Mouse (Mus musculus): ENCODE measurements around the gene Slc39a11.
A peak's percentile ranks its signal among the peaks of the same experiment; 100 is the strongest.

Gene Slc39a11

DNA sequence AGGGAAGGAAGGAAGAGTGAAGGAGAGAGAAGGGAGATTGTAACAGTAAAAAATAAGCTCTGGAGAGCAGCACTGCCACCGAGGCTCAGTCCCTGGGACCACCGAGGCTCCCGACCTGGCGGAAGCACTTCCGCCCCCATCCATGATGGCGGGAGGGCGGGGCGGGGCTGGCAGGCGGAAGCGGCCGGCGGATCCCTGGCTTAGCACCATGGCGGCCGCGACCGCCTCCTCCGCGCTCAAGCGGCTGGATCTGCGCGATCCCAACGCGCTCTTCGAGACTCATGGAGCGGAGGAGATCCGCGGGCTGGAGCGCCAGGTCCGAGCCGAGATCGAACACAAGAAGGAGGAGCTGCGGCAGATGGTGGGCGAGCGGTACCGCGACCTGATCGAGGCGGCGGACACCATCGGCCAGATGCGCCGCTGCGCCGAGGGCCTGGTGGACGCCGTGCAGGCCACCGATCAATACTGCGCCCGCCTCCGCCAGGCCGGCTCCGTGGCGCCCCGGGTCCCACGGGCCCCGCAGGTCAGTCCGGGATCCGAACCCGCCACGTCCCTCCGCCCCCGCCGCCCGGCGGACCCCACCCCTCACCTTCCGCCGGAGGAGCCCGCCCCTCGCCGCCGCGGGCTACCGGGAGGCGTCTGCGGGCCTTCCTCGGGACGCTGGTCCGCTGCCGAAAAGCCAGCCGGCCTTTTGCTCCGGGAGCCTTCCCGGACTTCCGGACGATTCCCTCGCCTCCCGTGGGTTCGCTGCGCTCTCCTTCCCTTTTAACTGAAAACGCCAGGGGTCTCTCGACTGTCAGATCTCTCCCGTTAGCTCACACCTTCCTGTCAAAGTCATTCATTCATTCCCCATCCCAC, at the start of gene Slc39a11:
TSS of gene Slc39a11 (minus strand) at position 727 of the 858 bp plus-strand sequence.
- DNase-seq (ENCODE audit: low spot score in 2 of 2), result peak in 1 of 2 experiments; percentile 61

DNA sequence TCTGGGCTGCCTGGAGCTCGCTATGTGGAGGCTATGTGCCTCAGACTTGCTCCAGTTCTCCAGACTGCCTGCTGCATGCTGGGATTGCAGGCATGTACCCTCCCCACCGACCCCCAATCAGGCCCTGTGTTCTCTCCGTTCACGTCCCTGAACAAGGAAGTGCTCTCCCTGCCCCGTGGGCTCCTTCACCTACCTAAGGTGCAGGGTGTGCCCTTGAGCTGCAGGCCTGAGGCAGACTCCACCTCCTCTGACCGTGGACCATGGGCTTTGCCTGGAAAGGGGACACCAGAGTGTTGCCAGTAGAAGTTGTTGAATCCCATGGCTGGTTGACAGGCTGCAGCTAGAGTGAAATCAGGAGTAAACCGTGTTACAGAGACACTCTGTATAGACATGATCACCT, 49.8 kb upstream of the Slc39a11 start:
- DNase-seq (ENCODE audit: low spot score in 2 of 2), result no peak

DNA sequence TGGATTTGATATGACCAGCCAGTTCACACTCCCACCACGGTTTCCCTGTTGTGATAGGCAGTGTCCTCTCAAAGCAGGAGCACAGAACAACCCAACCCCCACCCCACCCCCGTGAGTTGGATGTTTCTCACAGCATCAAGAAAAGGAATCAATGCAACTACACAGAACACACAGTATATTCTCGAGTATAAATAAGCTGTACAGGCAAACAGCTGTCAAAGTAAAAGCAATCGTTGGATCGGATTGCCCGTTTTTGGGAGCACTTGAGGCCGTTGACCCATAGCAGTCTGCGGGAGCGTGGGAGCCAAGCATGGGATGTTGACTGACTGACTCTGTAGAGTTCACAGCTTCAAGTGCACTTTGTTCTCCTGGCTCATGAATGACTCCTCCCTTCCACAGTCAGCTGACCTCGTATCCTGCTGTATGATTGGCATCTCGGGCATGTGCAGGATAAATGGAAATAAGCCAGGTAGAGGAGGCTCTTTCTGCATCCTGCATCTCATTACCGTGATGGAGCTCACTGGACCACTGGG, 48.2 kb upstream of the Slc39a11 start:
- no peak for DNase-seq (ENCODE audit: low spot score in 2 of 2)

DNA sequence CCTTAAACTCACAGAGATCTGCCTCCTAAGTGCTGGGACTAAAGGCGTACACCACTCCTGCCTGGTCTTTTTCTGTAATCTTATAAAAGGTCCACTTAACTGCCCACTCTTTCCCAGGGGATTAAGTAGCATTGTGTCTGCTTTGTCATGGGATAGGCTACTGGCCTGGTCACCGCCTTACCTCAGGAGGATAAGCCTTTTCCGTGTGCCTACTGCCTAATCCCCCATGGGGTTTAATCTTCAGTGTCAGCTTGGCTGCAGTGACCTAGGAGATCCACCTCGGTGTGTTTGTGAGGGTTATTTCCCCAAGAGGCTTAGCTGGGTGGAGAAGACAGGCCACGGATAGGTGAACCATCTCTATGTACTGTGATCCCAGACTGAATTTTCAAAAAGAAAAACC, 47.7 kb upstream of the Slc39a11 start:
- DNase-seq (ENCODE audit: low spot score in 2 of 2), result no peak

DNA sequence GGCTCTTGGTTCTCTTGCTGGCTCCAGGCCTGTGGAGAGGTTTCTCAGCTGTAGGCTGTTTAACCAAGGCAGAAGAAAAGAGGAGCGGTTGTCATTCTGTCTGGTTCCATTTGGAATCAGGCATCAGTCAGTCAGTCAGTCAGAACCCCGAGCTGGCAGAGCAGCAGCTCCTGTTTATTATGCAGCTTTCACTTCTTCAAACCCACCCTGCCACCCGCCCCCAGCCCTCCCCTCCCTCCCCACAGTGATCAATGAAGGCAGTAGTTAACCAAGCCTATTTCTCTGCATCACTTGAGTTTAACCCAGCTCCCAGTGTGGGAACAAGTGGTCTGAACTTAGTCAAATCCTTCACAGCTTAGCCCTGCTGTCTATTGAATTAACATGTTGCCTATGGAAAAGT, 42.0 kb upstream of the Slc39a11 start:
- no peak for DNase-seq (ENCODE audit: low spot score in 2 of 2)

DNA sequence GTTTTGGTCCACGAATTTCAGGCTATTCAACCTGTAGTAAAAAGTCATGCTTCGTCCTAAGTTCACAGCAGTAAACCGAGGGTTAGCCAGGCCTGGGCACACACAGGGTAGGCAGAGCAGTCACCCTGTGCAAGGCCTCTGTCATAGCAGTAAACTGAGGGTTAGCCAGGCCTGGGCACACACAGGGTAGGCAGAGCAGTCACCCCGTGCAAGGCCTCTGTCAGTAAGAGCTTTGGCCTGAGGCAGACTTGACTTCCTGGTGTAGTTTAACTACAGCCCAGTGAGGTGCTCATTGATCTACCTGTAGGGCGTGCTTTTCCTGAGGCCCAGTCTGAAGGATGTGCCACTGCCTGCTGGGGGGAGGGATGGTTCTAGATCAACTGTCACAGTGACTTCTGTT, 41.4 kb upstream of the Slc39a11 start:
- DNase-seq (ENCODE audit: low spot score in 2 of 2), result no peak

DNA sequence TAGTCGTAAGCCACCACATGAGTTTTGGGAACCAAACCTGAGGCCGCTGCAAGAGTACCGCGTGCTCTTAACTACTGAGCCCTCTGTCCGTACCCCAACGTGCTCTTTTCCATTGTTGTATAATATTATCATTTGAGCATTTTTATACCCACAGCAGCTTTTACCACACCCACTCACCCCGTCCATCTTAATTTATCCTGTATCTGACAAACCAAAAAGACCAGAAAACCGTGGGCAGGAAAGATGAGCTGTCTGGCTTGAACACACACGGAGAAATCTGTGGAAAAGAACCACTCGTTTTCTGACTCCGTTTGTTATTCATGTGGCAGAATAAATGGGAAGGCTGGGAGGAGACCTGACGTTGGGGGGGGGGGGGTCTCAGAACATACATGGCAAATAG, 40.6 kb upstream of the Slc39a11 start:
- DNase-seq (ENCODE audit: low spot score in 2 of 2), result no peak

DNA sequence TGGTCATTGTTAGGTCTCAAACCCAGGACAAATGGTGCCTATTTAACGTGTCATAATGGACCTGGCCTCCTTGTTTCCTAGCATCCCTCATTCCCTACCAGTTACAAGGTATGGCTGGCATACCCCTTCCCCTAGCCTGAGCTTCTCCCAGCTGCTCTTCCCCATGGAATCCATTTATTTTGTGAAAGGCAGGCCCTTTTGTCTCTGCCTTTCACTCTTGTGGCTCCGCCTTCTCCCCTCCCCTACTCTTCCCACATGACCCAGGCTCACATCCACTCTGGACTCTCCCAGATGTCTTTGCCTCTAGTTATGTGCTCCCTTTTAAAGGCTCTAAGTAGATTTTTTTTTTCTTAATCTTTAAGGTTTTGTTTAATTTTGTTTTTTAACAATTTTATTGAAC, 37.2 kb upstream of the Slc39a11 start:
- DNase-seq (ENCODE audit: low spot score in 2 of 2), result no peak

DNA sequence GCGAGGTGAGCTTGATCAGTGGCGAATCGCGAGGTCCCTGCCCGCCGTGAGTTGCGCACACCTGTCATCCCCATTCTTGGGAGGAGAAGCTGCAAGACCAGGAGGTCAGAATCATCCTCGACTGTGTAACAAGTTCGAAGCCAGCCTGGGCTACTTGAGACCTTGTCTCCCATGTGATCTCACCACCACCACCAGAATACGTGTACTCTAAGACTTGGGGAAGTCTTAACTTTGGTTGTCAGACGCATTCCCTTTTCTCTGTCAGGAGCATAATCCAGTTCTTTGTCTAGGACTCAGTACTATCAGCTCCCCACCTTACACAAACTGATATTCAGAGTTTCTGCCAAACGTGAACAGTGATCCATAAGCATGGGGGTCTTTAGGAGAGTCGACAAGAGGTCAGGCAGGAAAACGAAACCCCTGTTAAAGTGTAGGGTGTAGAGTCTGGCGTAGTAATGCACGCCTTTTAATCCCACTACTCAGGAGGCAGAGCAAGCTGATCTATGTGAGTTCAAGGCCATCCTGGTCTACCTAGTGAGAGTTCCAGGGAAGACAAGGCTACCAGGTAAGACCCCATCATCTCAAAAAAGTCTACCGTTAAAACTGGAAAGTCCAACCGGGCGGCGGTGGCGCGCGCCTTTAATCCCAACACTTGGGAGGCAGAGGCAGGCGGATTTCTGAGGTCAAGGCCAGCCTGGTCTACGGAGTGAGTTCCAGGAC, 35.0 kb upstream of the Slc39a11 start:
- no peak for DNase-seq (ENCODE audit: low spot score in 2 of 2)

DNA sequence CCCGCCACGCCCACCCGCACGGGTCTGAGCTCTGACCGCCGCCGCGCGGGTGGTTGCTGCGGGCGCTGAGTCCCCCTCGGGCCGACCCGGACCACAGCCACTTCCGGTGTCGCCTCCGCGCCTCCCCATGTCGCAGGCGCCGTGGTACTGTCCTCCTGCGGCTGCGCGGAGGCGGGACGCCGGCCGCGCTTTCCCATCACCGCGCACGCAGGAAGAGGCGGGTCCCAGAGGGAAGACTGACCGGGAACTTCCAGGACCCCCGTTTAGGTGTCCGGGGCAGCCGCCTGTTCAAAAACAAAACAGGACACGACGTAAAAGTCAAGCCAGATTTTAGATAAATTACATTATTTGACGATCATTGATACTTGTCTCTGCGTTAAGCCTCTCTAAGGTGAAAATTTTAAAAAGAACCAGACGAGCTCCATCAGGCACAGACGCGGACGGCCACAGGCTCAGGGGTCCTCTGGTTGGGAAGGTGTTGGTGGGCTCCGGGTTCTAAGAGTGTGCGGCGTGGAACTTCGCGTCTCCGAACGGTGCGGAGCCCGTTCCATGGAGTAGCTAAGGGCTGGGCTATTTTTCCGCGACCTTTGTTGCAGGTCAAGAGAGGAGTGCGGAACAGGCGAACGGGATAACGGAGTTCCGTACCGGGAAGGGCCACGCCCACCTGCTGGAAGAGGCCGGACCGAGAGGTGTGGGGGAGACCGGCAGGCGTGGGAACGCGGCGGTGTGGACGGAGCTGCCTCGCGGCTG, 34.3 kb upstream of the Slc39a11 start, which contains the start of the genes Fam104a and D11Wsu47e:
TSS of gene Fam104a (minus strand) at position 199 of the 750 bp plus-strand sequence.
TSS of gene D11Wsu47e (plus strand) at position 456 of the 750 bp plus-strand sequence.
- DNase-seq (ENCODE audit: low spot score in 2 of 2), result peak; percentile 91 to 95

DNA sequence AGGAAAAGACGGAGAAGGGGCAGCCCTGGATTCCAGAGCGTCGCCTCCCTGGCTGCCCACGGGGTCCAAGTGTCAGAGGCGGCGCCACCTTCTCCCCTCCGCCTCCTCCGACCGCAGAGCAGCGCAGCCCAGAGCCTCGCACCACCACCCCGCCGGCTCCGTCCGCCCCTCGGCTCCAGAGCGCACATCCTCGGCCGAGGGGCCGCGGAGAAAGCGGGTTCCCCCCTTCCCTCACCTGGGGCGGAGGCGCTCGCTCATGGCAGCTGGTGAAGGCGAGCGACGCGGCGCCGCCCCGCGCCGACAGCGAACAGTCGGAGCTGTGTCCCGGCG, 33.7 kb upstream of the Slc39a11 start:
- DNase-seq (ENCODE audit: low spot score in 2 of 2), result no peak

DNA sequence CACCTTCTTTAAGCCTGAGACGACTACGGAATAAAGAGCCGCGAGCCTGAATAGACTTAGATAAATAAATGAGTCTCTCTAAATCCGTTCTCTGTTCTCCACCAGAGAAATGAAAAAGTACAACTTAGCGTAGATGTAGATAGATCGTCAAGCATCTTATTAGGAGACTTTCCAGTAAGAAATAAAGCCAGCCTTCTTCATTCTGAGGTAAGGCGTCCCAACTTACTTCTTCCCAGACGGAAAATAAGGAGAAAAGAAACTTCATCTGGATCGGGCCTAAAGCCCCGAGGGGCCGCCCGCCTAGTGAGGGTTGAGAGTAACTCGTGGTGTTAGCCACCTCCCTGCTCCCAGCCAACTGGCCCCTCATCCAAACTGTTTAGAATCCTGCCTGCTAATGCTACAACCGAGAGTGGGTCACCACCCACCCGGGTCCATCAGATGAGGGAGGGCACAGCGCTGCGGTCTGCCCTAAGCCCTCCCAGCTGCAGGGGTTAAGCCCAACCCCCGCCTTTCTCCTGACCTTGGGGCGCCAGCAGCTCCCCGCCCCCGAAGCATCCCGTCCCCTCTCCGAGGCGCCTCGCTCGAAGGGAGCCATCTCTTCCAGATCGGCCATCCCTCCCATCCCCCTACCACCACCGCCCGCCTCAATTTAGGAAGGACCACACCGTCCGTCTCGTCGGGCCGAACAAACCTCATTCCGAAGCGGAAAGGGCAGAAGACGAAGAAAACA, 33.2 kb upstream of the Slc39a11 start:
- peak; percentile 49 to 61 for DNase-seq (ENCODE audit: low spot score in 2 of 2)

DNA sequence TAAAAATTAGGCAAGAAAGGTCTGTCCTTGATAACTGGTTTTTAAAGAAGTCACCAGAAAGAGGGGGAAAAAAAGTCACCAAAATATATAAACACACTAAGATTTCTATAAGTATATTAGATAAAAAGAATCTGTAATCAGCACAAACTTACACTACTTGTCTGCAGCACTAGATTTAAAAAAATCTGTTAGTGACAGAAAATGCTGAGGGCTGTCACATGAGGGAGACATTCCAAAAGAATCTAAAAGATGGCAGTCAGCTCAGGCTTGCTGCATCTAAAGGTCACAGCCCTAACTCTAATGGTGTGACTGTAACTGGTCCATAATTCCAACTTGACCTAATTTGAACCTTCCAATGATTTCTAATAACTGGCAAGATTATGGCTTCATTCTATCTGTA, 32.1 kb upstream of the Slc39a11 start:
- no peak for DNase-seq (ENCODE audit: low spot score in 2 of 2)

DNA sequence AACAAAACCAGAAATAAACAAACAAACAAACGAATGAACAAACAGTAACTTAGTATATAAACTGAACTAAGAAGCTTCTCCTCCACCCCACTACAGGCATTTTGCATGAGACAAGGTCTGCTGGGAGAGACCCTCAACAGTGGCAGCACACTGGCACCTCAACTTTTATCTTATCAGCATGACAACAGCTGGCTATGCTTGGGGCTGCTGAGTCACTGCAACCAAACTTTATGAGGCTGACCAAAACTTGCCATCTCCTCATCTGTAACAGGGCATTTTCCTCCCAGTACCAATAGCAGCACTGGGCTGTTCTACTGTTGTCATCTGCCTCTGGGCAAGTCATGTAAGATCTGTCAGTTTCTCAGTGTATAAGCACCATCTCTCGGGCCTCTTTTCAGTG, 31.1 kb upstream of the Slc39a11 start:
- no peak for DNase-seq (ENCODE audit: low spot score in 2 of 2)

DNA sequence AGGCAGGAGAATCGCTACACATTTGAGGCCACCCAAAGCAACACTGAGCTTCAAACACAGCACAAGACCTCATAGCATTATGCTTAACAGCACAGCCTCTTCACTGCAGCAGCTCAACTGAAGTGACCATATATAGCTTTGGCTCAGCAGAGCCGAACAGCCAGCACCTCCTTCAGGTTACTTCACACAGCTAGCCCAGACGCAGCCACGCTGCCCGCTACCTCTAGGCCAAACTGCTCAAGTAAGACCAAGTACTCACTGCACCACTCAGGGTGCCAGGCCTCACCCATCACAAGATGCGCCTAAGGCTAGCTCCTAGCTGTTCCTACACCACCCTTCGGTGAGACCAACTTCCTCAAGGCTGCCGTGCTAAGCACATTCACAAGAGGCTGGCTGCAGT, 28.5 kb upstream of the Slc39a11 start:
- no peak for DNase-seq (ENCODE audit: low spot score in 2 of 2)

DNA sequence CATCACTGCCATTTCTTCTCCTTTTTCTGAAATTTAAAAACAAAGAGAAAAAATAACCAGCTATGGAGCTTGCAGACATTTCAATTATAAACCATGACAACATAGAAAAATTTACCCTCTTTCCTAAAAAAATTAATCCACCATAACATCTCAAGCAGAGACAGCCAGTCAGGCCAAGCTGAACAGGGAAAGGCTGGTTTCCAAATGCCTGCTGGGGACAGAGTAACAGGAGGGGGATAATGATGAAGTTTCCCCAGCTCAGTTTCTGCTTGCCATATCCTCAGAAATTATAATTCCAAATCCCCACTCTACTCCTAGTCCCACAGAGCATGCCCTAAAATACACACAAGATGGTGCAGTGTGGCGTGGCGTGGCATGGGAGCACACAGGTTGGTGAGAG, 27.5 kb upstream of the Slc39a11 start:
- no peak for DNase-seq (ENCODE audit: low spot score in 2 of 2)

DNA sequence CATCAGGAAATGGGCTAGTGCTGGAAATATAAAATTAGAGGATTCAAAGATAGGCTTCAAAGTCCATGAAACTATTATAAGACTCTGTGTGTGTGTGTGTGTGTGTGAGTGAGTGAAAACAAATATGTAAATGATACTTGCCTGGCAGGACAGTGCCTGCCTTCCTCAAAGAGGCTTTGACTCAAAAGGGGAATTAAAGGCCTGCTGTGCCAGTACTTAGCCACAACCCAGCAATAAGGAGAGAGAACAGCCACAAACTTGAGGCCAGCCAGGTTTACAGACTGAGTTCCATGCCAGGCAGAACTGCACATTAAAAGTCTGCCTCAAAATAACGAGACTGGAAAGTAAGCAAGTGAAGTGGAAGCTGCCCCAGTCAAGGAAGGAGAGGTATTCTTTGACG, 27.0 kb upstream of the Slc39a11 start:
- DNase-seq (ENCODE audit: low spot score in 2 of 2), result no peak

DNA sequence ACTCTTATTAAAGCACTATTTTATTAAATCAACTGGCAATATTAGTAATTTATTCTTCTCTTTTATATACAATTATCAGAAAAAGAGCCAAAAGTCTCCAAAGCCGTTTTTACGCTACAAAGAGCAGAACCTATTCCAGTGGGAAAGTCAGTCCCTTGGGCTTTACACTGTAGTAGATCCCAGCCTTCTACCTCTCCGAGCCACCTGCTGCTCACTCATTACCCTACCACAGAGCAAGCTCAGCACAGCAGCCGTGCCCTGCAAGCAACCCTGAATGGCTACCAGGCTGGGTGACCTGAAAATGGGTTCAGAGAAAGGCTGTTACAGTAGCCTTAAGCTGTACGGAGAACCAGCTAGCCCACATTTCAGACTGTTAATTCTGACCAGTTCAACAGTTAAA, 24.7 kb upstream of the Slc39a11 start:
- no peak for DNase-seq (ENCODE audit: low spot score in 2 of 2)

DNA sequence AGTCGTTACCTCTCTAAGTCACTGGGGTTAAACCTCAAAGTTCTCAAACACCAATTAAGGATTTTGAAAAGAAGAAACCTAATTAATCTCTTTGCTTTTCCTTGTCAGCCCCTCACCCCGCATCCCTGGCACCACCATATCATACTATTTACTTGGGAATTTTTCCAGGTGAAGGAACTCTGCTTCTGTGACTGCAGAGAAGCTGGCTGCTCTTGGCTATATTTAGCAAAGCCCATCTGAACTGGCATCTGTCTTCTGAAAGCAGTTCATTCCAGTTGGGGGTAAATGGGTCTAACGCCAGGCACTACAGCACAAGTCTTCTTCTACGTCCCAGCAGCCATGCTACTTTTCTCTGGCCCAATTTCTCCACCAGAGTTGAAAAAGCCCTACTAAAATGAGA, 23.7 kb upstream of the Slc39a11 start:
- DNase-seq (ENCODE audit: low spot score in 2 of 2), result no peak

DNA sequence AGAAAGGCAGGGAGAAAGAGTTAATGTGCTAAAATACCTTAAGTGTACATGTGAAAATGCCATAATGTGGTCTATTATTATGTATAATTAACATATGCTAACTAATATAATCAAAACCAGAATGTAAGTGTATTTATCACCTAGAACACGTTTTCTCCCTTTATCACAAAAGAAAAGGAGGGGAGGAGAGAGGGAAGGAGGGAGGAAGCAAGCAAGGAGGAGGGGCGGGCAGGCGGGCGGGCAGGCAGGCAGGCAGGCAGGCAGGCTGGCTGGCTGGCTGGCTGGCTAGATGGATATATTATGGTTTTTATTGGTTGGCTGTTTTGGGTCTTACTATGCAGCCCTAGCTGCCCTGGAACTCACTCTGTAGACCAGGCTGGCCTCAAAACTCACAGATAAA, 19.8 kb upstream of the Slc39a11 start:
- DNase-seq (ENCODE audit: low spot score in 2 of 2), result no peak

DNA sequence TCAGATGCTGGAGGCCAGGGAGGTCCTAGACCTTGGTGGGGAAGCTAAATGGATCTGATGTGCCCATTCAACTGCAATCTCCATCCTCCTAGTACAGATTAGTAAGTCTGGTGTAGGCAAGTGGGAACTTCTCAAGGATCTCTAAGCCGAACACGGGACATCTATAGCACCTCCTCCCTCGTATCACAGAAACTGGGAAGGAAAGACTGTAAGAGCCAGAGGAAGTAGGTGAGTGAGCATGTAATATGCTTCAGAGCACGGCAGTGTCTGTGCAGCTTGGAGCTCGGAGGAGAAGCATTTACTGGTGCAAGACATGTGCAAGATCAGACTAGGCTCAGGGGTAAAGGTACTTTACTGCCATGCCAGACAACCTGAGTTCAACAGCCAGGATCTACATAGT, 19.0 kb upstream of the Slc39a11 start:
- DNase-seq (ENCODE audit: low spot score in 2 of 2), result no peak

DNA sequence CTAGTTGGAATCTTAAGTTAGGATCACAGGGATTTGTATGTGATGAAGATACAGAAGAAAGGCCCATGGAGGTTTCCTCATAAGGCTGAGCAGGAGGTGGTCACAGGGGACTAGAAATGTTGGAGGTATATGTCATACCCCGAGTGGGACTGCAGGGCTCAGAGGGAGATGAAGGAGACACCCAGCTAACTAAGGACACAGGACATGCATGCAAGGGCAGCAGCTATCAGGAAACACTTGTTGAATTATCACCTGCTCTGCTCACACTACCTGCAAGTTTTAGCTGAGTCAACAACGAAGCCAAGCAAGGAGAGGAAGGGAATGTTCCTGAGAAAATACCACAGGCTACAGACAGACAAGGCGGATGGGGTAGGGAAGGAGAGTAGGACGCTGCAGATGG, 17.8 kb upstream of the Slc39a11 start:
- DNase-seq (ENCODE audit: low spot score in 2 of 2), result no peak
